Mouse (Mus musculus): ENCODE data around the gene Npas1.

DNA sequence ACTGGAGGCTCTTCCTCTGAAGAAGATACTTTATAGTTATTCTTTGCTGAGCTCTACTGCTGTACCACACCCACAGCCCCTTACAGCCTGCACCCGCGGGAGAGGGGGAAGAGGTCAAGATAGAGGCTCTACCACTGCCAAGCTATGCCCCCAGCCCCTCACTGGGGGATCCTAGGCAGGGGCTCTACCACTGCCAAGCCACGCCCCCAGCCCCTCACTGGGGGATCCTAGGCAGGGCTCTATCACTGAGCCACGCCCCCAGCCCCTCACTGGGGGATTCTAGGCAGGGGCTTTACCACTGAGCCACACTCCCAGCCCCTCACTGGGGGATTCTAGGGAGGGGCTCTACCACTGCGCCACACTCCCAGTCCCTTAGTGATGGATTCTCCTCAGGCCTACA is 21.2 kb downstream of the Npas1 start:
- TF ChIP-seq CTCF (IDR thresholded peaks at IDR 0.05; ENCODE audit: low read depth, low read length), result no peak
- TF ChIP-seq POLR2A (IDR thresholded peaks at IDR 0.05; ENCODE audit: borderline replicate concordance, low read depth, low read length), result no peak

Measured in bone marrow macrophage, adult 2 months (primary cell).